Mouse (Mus musculus): ENCODE data around the gene Topors. TPM values are rescaled to one million over a fixed set of nuclear protein-coding genes. Genes with fewer than 3 reads are reported as not detected.

Gene Topors
- total RNA-seq, 2 experiments from 2014 or later, result 9.0 to 10.7 TPM

DNA sequence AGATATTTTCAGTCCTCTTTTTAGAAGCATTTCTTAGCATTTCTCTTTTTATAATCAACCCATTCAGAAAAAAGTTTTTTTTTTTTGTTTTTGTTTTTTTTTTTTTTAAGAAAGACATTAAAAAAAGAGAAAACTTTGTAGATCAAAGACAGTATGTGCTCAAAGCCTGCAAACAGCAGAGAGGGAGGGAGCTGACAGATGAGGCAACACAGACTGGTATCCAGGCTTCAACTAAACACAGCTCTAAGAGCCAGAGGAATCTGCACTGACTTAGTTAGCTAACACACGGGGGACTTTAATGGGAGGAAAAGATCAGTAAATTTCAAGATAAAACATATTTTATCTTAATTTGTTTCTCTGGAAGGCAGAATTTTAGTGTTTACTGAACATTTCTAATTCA is 5.3 kb downstream of the Topors start:
- intact Hi-C loops (cut with DNase I; ENCODE audit: low total_unique reads), result no loop called here
- no peak for DNase-seq

GRCm38 (mm10) chr4:40254385-40255103 is 15.1 kb downstream of the Topors start:
- intact Hi-C loops (cut with DNase I; ENCODE audit: low total_unique reads), result no loop called here
- no peak for DNase-seq

DNA sequence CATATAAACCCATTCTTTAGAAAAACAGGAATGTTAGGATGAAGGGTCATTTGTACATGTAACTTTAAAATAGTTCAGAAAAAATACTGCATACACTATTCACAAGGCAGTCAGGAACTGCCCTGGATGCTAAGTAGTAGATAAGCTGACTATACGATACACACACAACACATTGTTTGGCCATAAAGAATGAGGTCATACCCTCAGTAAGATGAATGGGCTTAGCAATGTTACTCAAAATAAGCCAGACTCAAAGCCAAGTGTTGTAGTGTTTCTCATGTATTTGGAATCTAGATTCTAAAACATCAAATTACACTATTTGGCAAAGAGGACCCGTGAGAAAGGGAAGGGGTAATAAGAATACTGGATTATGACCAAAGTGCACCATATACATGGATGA is 15.9 kb downstream of the Topors start:
- DNase-seq, result no peak
- intact Hi-C loops (cut with DNase I; ENCODE audit: low total_unique reads), result no loop called here

- intact Hi-C loops (cut with DNase I; ENCODE audit: low total_unique reads), result no loop called here
- no peak for DNase-seq
Observed at GRCm38 (mm10) chr4:40250984-40251383, 18.7 kb downstream of the Topors start.

DNA sequence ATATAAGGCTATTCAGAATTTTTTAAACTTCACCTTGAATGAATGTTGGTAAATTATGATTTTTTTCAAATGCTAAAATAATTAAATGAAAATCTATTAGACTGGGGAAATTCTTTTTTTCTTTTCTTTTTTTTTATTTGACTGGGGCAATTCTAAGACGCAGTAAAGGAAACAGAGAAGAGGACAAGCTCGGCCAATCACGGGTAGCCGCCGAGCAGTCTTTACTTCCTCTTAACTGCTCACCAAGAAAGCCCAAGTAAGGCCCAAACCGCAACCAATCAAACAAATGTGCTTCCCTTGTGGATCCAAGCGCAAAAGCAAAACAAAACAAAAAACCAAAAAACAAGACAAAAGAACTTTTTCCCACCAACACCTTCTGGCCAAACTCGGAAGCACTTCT is 25.6 kb downstream of the Topors start:
- intact Hi-C loops (cut with DNase I; ENCODE audit: low total_unique reads), result no loop called here
- no peak for DNase-seq

GRCm38 (mm10) chr4:40243006-40243405 is 26.6 kb downstream of the Topors start:
- no peak for DNase-seq
- intact Hi-C loops (cut with DNase I; ENCODE audit: low total_unique reads), result no loop called here

DNA sequence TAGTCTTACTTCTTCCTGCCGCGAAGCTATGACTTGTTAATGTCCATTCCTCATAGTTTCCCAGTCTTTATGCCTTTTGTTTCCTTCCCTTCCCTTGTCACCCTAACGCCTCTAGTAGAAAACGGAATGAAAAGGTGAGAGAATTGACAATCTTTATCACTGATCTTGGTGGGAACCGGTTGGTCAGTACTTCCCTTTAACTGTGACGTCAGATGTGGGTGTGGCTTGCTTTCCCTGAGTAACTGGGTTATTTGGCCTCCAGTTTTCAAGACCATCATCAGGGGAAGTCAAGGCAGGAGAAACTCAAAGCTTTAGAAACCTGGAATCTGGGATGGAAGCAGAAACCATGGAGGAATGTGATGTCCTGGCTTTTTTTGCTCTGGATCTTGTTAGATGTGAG is 27.7 kb downstream of the Topors start:
- DNase-seq, result no peak
- intact Hi-C loops (cut with DNase I; ENCODE audit: low total_unique reads), result no loop called here

GRCm38 (mm10) chr4:40240272-40240744 is 29.3 kb downstream of the Topors start:
- intact Hi-C loops (cut with DNase I; ENCODE audit: low total_unique reads), result no loop called here
- no peak for DNase-seq

- DNase-seq, result peak; percentile 23
- intact Hi-C loops (cut with DNase I; ENCODE audit: low total_unique reads), result no loop called here
Observed at GRCm38 (mm10) chr4:40239409-40240271, 30.0 kb downstream of the Topors start, which contains the start of gene Ddx58. Ddx58 (minus strand) TSS chr4:40239828.

- DNase-seq, result peak; percentile 59
- intact Hi-C loops (cut with DNase I; ENCODE audit: low total_unique reads), result no loop called here
Observed at GRCm38 (mm10) chr4:40238483-40239408, 30.9 kb downstream of the Topors start.

GRCm38 (mm10) chr4:40236829-40237228 is 32.8 kb downstream of the Topors start:
- intact Hi-C loops (cut with DNase I; ENCODE audit: low total_unique reads), result no loop called here
- no peak for DNase-seq

- no peak for DNase-seq
- intact Hi-C loops (cut with DNase I; ENCODE audit: low total_unique reads), result no loop called here
Observed at GRCm38 (mm10) chr4:40234256-40234655, 35.4 kb downstream of the Topors start.

GRCm38 (mm10) chr4:40233062-40233664 is 36.5 kb downstream of the Topors start:
- DNase-seq, result no peak
- intact Hi-C loops (cut with DNase I; ENCODE audit: low total_unique reads), result no loop called here

GRCm38 (mm10) chr4:40229723-40230122 is 39.9 kb downstream of the Topors start:
- intact Hi-C loops (cut with DNase I; ENCODE audit: low total_unique reads), result no loop called here

GRCm38 (mm10) chr4:40227886-40228285 is 41.8 kb downstream of the Topors start:
- intact Hi-C loops (cut with DNase I; ENCODE audit: low total_unique reads), result no loop called here
- no peak for DNase-seq

More at GRCm38 (mm10) chr4:40229723-40230122, 39.9 kb downstream of the Topors start:
- DNase-seq, result no peak

GRCm38 (mm10) chr4:40227131-40227530 is 42.5 kb downstream of the Topors start:
- intact Hi-C loops (cut with DNase I; ENCODE audit: low total_unique reads), result no loop called here
- DNase-seq, result no peak

DNA sequence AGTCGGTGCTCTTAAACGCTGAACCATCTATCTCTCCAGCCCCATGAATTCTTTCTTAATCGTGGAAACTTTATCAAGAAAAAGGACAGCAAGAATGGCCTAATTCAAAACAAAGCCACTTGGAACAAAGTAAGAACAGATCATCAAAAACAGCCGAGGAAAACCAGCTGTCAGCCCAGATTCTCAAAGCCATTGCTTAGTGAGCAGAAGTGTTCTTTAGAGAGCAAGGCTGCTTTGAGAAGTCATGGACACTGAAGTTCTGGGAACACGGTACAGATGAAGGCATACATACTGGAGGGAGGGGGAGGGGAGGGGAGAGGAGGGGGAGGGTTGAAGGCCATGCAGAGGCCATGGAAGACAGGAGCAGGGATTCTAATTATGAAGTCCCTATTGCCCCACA is 43.6 kb downstream of the Topors start:
- no peak for DNase-seq
- intact Hi-C loops (cut with DNase I; ENCODE audit: low total_unique reads), result no loop called here

GRCm38 (mm10) chr4:40221876-40222585 is 47.6 kb downstream of the Topors start:
- intact Hi-C loops (cut with DNase I; ENCODE audit: low total_unique reads), result no loop called here
- no peak for DNase-seq

Data from gastrocnemius, postnatal 14 days (tissue).